In genomic region chr2:103226781-103227180, GRCm38 (mm10) we compare ENCODE assay signal across 16 mouse cellular contexts.
"Had no signal": no experiment of that assay in that cellular context is flagged by ENCODE, and none has a peak within 500 bp of the region (broad histone marks: within the 10 kb centered on the region; RNA-seq: fewer than 3 reads in every experiment).

No protein-coding gene starts in this region.

- H3K27ac ChIP-seq: lung, embryonic 15.5 days; macrophage; midbrain, embryonic 13.5 days; midbrain, embryonic 15.5 days; neural tube, embryonic 12.5 days; stomach, embryonic 15.5 days; stomach, postnatal 0 days had no signal

- H3K4me1 ChIP-seq: lung, embryonic 15.5 days; megakaryocyte, embryonic 14.5 days; midbrain, embryonic 13.5 days; midbrain, embryonic 15.5 days; neural tube, embryonic 12.5 days; stomach, embryonic 15.5 days had no signal

- ATAC-seq: lung, postnatal 0 days; midbrain, embryonic 13.5 days; midbrain, embryonic 15.5 days had no signal

- DNase-seq: lung, adult 2 months; lung, postnatal 14 days; lung, postnatal 36 days; right cerebral cortex, postnatal 14 days; thymus, adult 2 months; thymus, postnatal 36 days had no signal

- H3K4me2 ChIP-seq: lung, embryonic 15.5 days; midbrain, embryonic 11.5 days; midbrain, embryonic 13.5 days; midbrain, embryonic 15.5 days; neural tube, embryonic 12.5 days; stomach, embryonic 15.5 days had no signal

- H3K4me3 ChIP-seq: lung, embryonic 15.5 days; megakaryocyte, embryonic 14.5 days; midbrain, embryonic 13.5 days; midbrain, embryonic 15.5 days; neural tube, embryonic 12.5 days; stomach, embryonic 15.5 days had no signal

- H3K9me3 ChIP-seq: lung, embryonic 15.5 days; megakaryocyte, embryonic 14.5 days; midbrain, embryonic 15.5 days; neural tube, embryonic 12.5 days; stomach, embryonic 15.5 days had no signal

- H3K36me3 ChIP-seq: lung, embryonic 15.5 days; midbrain, embryonic 13.5 days; midbrain, embryonic 15.5 days; neural tube, embryonic 12.5 days; stomach, embryonic 15.5 days had no signal

- H3K27me3 ChIP-seq: lung, embryonic 15.5 days; midbrain, embryonic 13.5 days; midbrain, embryonic 15.5 days; neural tube, embryonic 12.5 days; stomach, embryonic 15.5 days had no signal

- H3K9ac ChIP-seq: lung, embryonic 15.5 days; midbrain, embryonic 13.5 days; midbrain, embryonic 15.5 days; neural tube, embryonic 12.5 days; stomach, embryonic 15.5 days had no signal
